ENCODE assay signal across 18 mouse cellular contexts in the genomic region with DNA sequence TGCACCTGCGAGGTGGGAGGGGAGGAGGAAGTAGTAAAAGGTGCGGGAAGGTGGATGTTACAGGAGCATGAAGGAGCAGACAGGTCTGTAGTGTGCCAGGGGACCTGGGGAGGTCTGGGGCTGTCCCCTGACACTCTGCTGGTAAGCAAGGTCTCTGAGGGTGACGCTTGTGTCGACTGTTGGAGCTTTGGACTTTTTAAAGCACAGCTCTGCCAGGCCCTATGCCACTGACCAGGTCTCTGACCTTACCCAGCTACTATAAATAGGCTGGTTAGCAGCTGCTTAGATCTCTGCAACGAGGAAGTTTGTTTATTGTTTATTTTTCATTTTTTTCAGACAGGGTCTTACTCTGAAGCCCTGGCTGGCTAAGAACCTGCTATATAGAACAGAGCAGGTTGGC.
"Had no signal": no experiment of that assay in that cellular context is flagged by ENCODE, and none has a peak within 500 bp of the region (broad histone marks: within the 10 kb centered on the region; RNA-seq: fewer than 3 reads in every experiment).

No protein-coding gene starts in this region.

- H3K4me1 ChIP-seq: liver, embryonic 15.5 days; lung, embryonic 15.5 days had no signal

- DNase-seq: kidney, adult 11 months; kidney, adult 8-10 months; kidney, postnatal 10 days; kidney, postnatal 36 days; left cerebral cortex, postnatal 4 days; lung, adult 18-20 months; lung, postnatal 10 days; lung, postnatal 36 days; midbrain, embryonic 14.5 days; thymus, adult 2 months; thymus, postnatal 14 days; thymus, postnatal 4 days had no signal

- H3K4me2 ChIP-seq: kidney, embryonic 15.5 days; liver, embryonic 11.5 days; liver, embryonic 15.5 days; lung, embryonic 15.5 days; midbrain, embryonic 11.5 days had no signal

- H3K9ac ChIP-seq: kidney, embryonic 15.5 days; liver, embryonic 15.5 days; lung, embryonic 15.5 days had no signal

- H3K9me3 ChIP-seq: kidney, embryonic 15.5 days; liver, embryonic 15.5 days; lung, embryonic 15.5 days had no signal

- H3K27me3 ChIP-seq: kidney, embryonic 15.5 days; liver, embryonic 15.5 days; lung, embryonic 15.5 days had no signal

- H3K27ac ChIP-seq: kidney, embryonic 15.5 days; liver, embryonic 15.5 days; lung, embryonic 15.5 days; stomach, postnatal 0 days had no signal

- H3K4me3 ChIP-seq: kidney, embryonic 15.5 days; liver, embryonic 15.5 days; lung, embryonic 15.5 days had no signal
